Comparison of ENCODE assay signal across 18 mouse cellular contexts in the genomic region with DNA sequence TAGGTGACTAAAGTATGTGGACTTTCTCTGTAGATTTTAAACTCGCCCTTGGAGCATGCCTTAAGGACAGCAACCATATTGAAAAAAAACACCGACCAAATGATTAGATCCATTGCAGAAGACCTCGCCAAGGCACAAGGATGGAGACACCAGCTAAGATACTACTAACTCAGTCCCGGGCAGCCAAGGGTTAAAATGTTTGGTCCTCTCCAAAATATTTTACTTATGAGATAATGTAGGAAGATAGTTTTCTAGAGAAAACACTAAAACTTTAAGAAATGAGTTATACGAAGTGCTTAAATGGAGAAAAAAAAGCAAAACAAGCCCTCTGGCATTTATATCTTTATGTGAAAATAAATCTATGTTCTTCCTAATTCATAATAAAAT. TPM values are rescaled to one million over a fixed set of nuclear protein-coding genes. Genes with fewer than 3 reads are reported as not detected.
DNase-seq lines count a peak whose midpoint lies in the region; ATAC-seq and TF ChIP-seq lines count a peak whose summit lies in the region.
"Had no signal": no experiment of that assay in that cellular context is flagged by ENCODE, and none has a peak within 500 bp of the region (broad histone marks: within the 10 kb centered on the region; RNA-seq: fewer than 3 reads in every experiment).

No protein-coding gene starts in this region.

- no peak for TF ChIP-seq EP300 in heart, adult 2 months (IDR thresholded peaks at IDR 0.05; ENCODE audit: insufficient read depth, low read depth, low read length)

- no peak for TF ChIP-seq CTCF in heart, adult 2 months (IDR thresholded peaks at IDR 0.05)
- no peak for TF ChIP-seq CTCF in embryonic fibroblast, embryonic 13.5 days (IDR thresholded peaks at IDR 0.05; ENCODE audit: borderline replicate concordance, insufficient read depth, low read length)

- H3K79me2 ChIP-seq in heart, adult 2 months (replicated peaks; ENCODE audit: control insufficient read depth, insufficient read depth, low read length), result no peaks in the 10 kb centered on the region

- no peak for TF ChIP-seq POLR2A in heart, adult 2 months (IDR thresholded peaks at IDR 0.05; ENCODE audit: insufficient read depth, low read depth, low read length)
- TF ChIP-seq POLR2A in embryonic fibroblast, embryonic 13.5 days (IDR thresholded peaks at IDR 0.05; ENCODE audit: low read depth, low read length), result no peak

- DNase-seq in heart, adult 2 months, result no peak
- DNase-seq in kidney, postnatal 4 days, result peak; percentile 51 to 62
- no peak for DNase-seq in right cerebral cortex, postnatal 10 days (ENCODE audit: low spot score in 2 of 2)
- DNase-seq: cerebellum, adult 11 months; kidney, adult 9 months; liver, embryonic 13.5 days; right cerebral cortex, postnatal 4 days; thymus, postnatal 14 days had no signal

- intact Hi-C loops in heart, adult 2 months (cut with DNase I), result no loop called here

- H3K27me3 ChIP-seq in heart, adult 2 months (ENCODE audit: control insufficient read depth, insufficient read depth, low read length), result no peaks in the 10 kb centered on the region
- H3K27me3 ChIP-seq in heart, embryonic 12.5 days (replicated peaks), result no peaks in the 10 kb centered on the region
- no peaks in the 10 kb centered on the region for H3K27me3 ChIP-seq in kidney, embryonic 15.5 days
- no peaks in the 10 kb centered on the region for H3K27me3 ChIP-seq in limb, embryonic 13.5 days
- H3K27me3 ChIP-seq: hindbrain, embryonic 12.5 days; liver, embryonic 13.5 days; midbrain, embryonic 13.5 days; neural tube, embryonic 12.5 days had no signal

- no peak overlapping the region for H3K4me2 ChIP-seq in heart, embryonic 12.5 days
- no peak overlapping the region for H3K4me2 ChIP-seq in kidney, embryonic 15.5 days
- H3K4me2 ChIP-seq in limb, embryonic 13.5 days (replicated peaks), result no peak overlapping the region
- H3K4me2 ChIP-seq: hindbrain, embryonic 12.5 days; liver, embryonic 13.5 days; midbrain, embryonic 13.5 days; neural tube, embryonic 12.5 days had no signal

- ATAC-seq in heart, embryonic 12.5 days (ENCODE audit: insufficient number of reproducible peaks, low FRiP score), result no peak
- no peak for ATAC-seq in kidney, embryonic 15.5 days (replicated peaks; ENCODE audit: low FRiP score)
- ATAC-seq in limb, embryonic 13.5 days (ENCODE audit: low FRiP score, low read depth), result no peak

- no peak overlapping the region for H3K9ac ChIP-seq in heart, adult 2 months (ENCODE audit: low read depth, low read length)
- H3K9ac ChIP-seq in heart, embryonic 12.5 days, result no peak overlapping the region
- H3K9ac ChIP-seq in kidney, embryonic 15.5 days, result no peak overlapping the region
- H3K9ac ChIP-seq in limb, embryonic 13.5 days, result no peak overlapping the region
- H3K9ac ChIP-seq: hindbrain, embryonic 12.5 days; liver, embryonic 13.5 days; midbrain, embryonic 13.5 days; neural tube, embryonic 12.5 days had no signal

- H3K9me3 ChIP-seq in heart, embryonic 12.5 days (replicated peaks), result peaks cover 12% of the 10 kb centered on the region
- 0 out of 2 replicates have a peak, but pooled peaks cover 5% of the 10 kb centered on the region for H3K9me3 ChIP-seq in kidney, embryonic 15.5 days (replicated peaks)
- H3K9me3 ChIP-seq in limb, embryonic 13.5 days, result peaks cover 14% of the 10 kb centered on the region
- H3K9me3 ChIP-seq: liver, embryonic 13.5 days had no signal

- H3K27ac ChIP-seq in heart, adult 2 months, result peak overlapping the region; percentile 45
- no peak overlapping the region for H3K27ac ChIP-seq in heart, embryonic 12.5 days (ENCODE audit: poor library complexity, severe bottlenecking)
- H3K27ac ChIP-seq in kidney, embryonic 15.5 days, result no peak overlapping the region
- H3K27ac ChIP-seq in embryonic fibroblast, embryonic 13.5 days (ENCODE audit: insufficient read depth, low read length), result peak overlapping the region; percentile 98
- peak overlapping the region; percentile 73; the same call in 1 of the 2 replicates for H3K27ac ChIP-seq in limb, embryonic 13.5 days
- H3K27ac ChIP-seq: hindbrain, embryonic 12.5 days; liver, embryonic 13.5 days; macrophage; midbrain, embryonic 13.5 days; neural tube, embryonic 12.5 days had no signal

- no peak overlapping the region for H3K4me3 ChIP-seq in heart, adult 2 months
- no peak overlapping the region for H3K4me3 ChIP-seq in heart, embryonic 12.5 days
- H3K4me3 ChIP-seq in kidney, embryonic 15.5 days (replicated peaks), result no peak overlapping the region
- no peak overlapping the region for H3K4me3 ChIP-seq in embryonic fibroblast, embryonic 13.5 days (ENCODE audit: insufficient read depth, low read length)
- H3K4me3 ChIP-seq in limb, embryonic 13.5 days, result no peak overlapping the region
- H3K4me3 ChIP-seq: erythroblast, embryonic 14.5 days; hindbrain, embryonic 12.5 days; liver, embryonic 13.5 days; midbrain, embryonic 13.5 days; neural tube, embryonic 12.5 days had no signal

- WGBS in heart, adult 2 months, result 55% methylated on average over 5 of the region's 5 CpGs
- WGBS in heart, embryonic 12.5 days, result 62% methylated on average over 5 of the region's 5 CpGs
- 82% methylated on average over 5 of the region's 5 CpGs for WGBS in kidney, embryonic 15.5 days
- WGBS in limb, embryonic 13.5 days, result 66% methylated on average over 5 of the region's 5 CpGs

- H3K36me3 ChIP-seq in heart, adult 2 months (ENCODE audit: control insufficient read depth, insufficient read depth, low read length), result no peaks in the 10 kb centered on the region
- no peaks in the 10 kb centered on the region for H3K36me3 ChIP-seq in heart, embryonic 12.5 days
- H3K36me3 ChIP-seq in kidney, embryonic 15.5 days, result no peaks in the 10 kb centered on the region
- peaks cover 5% of the 10 kb centered on the region; the same call in 1 of the 2 replicates for H3K36me3 ChIP-seq in limb, embryonic 13.5 days
- H3K36me3 ChIP-seq: hindbrain, embryonic 12.5 days; liver, embryonic 13.5 days; midbrain, embryonic 13.5 days; neural tube, embryonic 12.5 days had no signal

- H3K4me1 ChIP-seq in heart, adult 2 months (ENCODE audit: control insufficient read depth, insufficient read depth, low read length), result peaks cover 4% of the 10 kb centered on the region
- peaks cover 6% of the 10 kb centered on the region for H3K4me1 ChIP-seq in heart, embryonic 12.5 days (replicated peaks)
- H3K4me1 ChIP-seq in kidney, embryonic 15.5 days, result no peaks in the 10 kb centered on the region
- peaks cover 12% of the 10 kb centered on the region for H3K4me1 ChIP-seq in embryonic fibroblast, embryonic 13.5 days (ENCODE audit: control insufficient read depth, insufficient read depth, low read length)
- peaks cover 28% of the 10 kb centered on the region for H3K4me1 ChIP-seq in limb, embryonic 13.5 days
- H3K4me1 ChIP-seq: liver, embryonic 13.5 days; neural tube, embryonic 12.5 days had no signal

RNA-seq across cellular contexts. Expression of a gene that starts 42.4 kb away (rescaled TPM):
- total RNA-seq in heart, adult 2 months (2021), result under 1 TPM in 1 of 2 experiments, not detected in 1; 0.05 TPM
- 0.04 and 0.06 TPM in 2 replicates for polyA plus RNA-seq in heart, adult 2 months (2012; rRNA removed)
- polyA plus RNA-seq in heart, embryonic 12.5 days (2016; fragmentation: Nextera tagmentation; extraction: Ambion mirVana), result not detected in 2 replicates
- polyA plus RNA-seq in kidney, embryonic 15.5 days (2015; fragmentation: Nextera tagmentation; extraction: Ambion mirVana), result 0.05 and 0.10 TPM in 2 replicates
- polyA plus RNA-seq in embryonic fibroblast, embryonic 13.5 days (2011; ENCODE audit: insufficient read length, low read depth, missing spikeins), result 0.18 and 0.79 TPM in 2 replicates
- polyA plus RNA-seq in limb, embryonic 13.5 days (2015; fragmentation: Nextera tagmentation; extraction: Ambion mirVana), result 1.8 TPM in 2 replicates
- polyA plus RNA-seq: CD4-positive, CD25-positive, alpha-beta regulatory T cell, adult 4 months; macrophage; midbrain, embryonic 13.5 days had no signal

RNA-seq across cellular contexts. Expression of a gene that starts 58.4 kb away (rescaled TPM):
- total RNA-seq in heart, adult 2 months (2021), result 10 to 100 TPM; 25.7 to 27.3 TPM
- polyA plus RNA-seq in heart, adult 2 months (2012; rRNA removed), result 7.0 and 11.8 TPM in 2 replicates
- polyA plus RNA-seq in heart, embryonic 12.5 days (2016; fragmentation: Nextera tagmentation; extraction: Ambion mirVana), result 27.3 and 27.8 TPM in 2 replicates
- 34.9 and 35.6 TPM in 2 replicates for polyA plus RNA-seq in kidney, embryonic 15.5 days (2015; fragmentation: Nextera tagmentation; extraction: Ambion mirVana)
- polyA plus RNA-seq in embryonic fibroblast, embryonic 13.5 days (2011; ENCODE audit: insufficient read length, low read depth, missing spikeins), result 43.0 and 53.9 TPM in 2 replicates
- 38.6 and 38.8 TPM in 2 replicates for polyA plus RNA-seq in limb, embryonic 13.5 days (2015; fragmentation: Nextera tagmentation; extraction: Ambion mirVana)

RNA-seq across cellular contexts. Expression of a gene that starts 59.8 kb away (rescaled TPM):
- total RNA-seq in heart, adult 2 months (2021), result under 1 TPM; 0.57 to 0.94 TPM
- polyA plus RNA-seq in heart, adult 2 months (2012; rRNA removed), result 0.82 and 0.91 TPM in 2 replicates
- 33.9 and 34.6 TPM in 2 replicates for polyA plus RNA-seq in heart, embryonic 12.5 days (2016; fragmentation: Nextera tagmentation; extraction: Ambion mirVana)
- 43.3 and 45.1 TPM in 2 replicates for polyA plus RNA-seq in kidney, embryonic 15.5 days (2015; fragmentation: Nextera tagmentation; extraction: Ambion mirVana)
- polyA plus RNA-seq in embryonic fibroblast, embryonic 13.5 days (2011; ENCODE audit: insufficient read length, low read depth, missing spikeins), result 26.8 and 56.0 TPM in 2 replicates
- 96.7 and 103 TPM in 2 replicates for polyA plus RNA-seq in limb, embryonic 13.5 days (2015; fragmentation: Nextera tagmentation; extraction: Ambion mirVana)

Comparison
In these comparisons a context has a peak if more than half of its experiments do, and no peak if none do; other contexts are left out.
1. H3K27ac ChIP-seq: peak in heart, adult 2 months (single experiment), embryonic fibroblast, embryonic 13.5 days (single experiment) and limb, embryonic 13.5 days (single experiment); none in heart, embryonic 12.5 days (single experiment) and kidney, embryonic 15.5 days (single experiment).
2. RNA of a gene that starts 59.8 kb away (polyA plus RNA-seq): 96.7 to 103 TPM in limb, embryonic 13.5 days, 26.8 to 56.0 TPM in embryonic fibroblast, embryonic 13.5 days, 43.3 to 45.1 TPM in kidney, embryonic 15.5 days and 33.9 to 34.6 TPM in heart, embryonic 12.5 days; 0.82 to 0.91 TPM in heart, adult 2 months; every median in the first group is over 10 times any median in the second.
3. DNase-seq: peak in kidney, postnatal 4 days (2 of 2); none in heart, adult 2 months (0 of 2) and right cerebral cortex, postnatal 10 days (0 of 2).